Mouse (Mus musculus) CD4-positive naive resting alpha-beta T cell, adult 57 days (primary cell): ENCODE measurements around the gene Tmem95. TPM values are rescaled to one million over a fixed set of nuclear protein-coding genes. Genes with fewer than 3 reads are reported as not detected.

Experiments
- total RNA-seq: library from RNA; stranded (reverse); gene quantifications from one replicate; pipeline ENCODE4 v1.2.4, GENCODE M21; 2023

Gene Tmem95
- not detected for total RNA-seq

GRCm38 (mm10) chr11:69877878-69878277, at the start of gene Tmem95:
Gene Tmem95, minus strand, starts transcription at chr11:69878018.

GRCm38 (mm10) chr11:69921114-69922011, 43.5 kb upstream of the Tmem95 start, which contains the start of gene Eif5a:
Gene Eif5a, minus strand, starts transcription at chr11:69921958.

GRCm38 (mm10) chr11:69913554-69914371, 35.9 kb upstream of the Tmem95 start, which contains the start of gene Gps2:
Gene Gps2, plus strand, starts transcription at chr11:69913888.

GRCm38 (mm10) chr11:69900471-69901405, 22.9 kb upstream of the Tmem95 start, which contains the start of the genes 2810408A11Rik and Neurl4:
Gene 2810408A11Rik, minus strand, starts transcription at chr11:69900987.
Gene Neurl4, plus strand, starts transcription at chr11:69901072.

GRCm38 (mm10) chr11:69895291-69895690, 17.5 kb upstream of the Tmem95 start, which contains the start of gene Acap1:
Gene Acap1, minus strand, starts transcription at chr11:69895539.

GRCm38 (mm10) chr11:69880853-69881603, 3.2 kb upstream of the Tmem95 start, which contains the start of gene Kctd11:
Gene Kctd11, minus strand, starts transcription at chr11:69881406.

GRCm38 (mm10) chr11:69858113-69858998, 19.5 kb downstream of the Tmem95 start, which contains the start of gene Tnk1:
Gene Tnk1, minus strand, starts transcription at chr11:69858730.

GRCm38 (mm10) chr11:69846198-69846680, 31.6 kb downstream of the Tmem95 start, which contains the start of gene Plscr3:
Gene Plscr3, plus strand, starts transcription at chr11:69846376.

GRCm38 (mm10) chr11:69837952-69838713, 39.7 kb downstream of the Tmem95 start, which contains the start of gene Tmem256:
Gene Tmem256, plus strand, starts transcription at chr11:69838514.

GRCm38 (mm10) chr11:69837604-69837951, 40.2 kb downstream of the Tmem95 start, which contains the start of gene Nlgn2:
Gene Nlgn2, minus strand, starts transcription at chr11:69837784.

Other genes starting within 250 kb of the Tmem95 start
- 80.1 TPM for gene Fxr2, start 245.0 kb downstream of the Tmem95 start, total RNA-seq
- gene Sox15, start 222.7 kb downstream of the Tmem95 start, total RNA-seq, result not detected
- gene Mpdu1, start 215.4 kb downstream of the Tmem95 start, total RNA-seq, result 85.2 TPM
- 14.8 TPM for gene Cd68, start 211.9 kb downstream of the Tmem95 start, total RNA-seq
- gene Eif4a1, start 205.6 kb downstream of the Tmem95 start, total RNA-seq, result 775 TPM
- 109 TPM for gene Senp3, start 195.9 kb downstream of the Tmem95 start, total RNA-seq
- gene Tnfsf13, start 192.2 kb downstream of the Tmem95 start, total RNA-seq, result not detected
- 1.7 TPM for gene Tnfsf12, start 182.2 kb downstream of the Tmem95 start, total RNA-seq
- not detected for gene Tnfsfm13, start 181.9 kb downstream of the Tmem95 start, total RNA-seq
- gene Polr2a, start 119.4 kb downstream of the Tmem95 start, total RNA-seq, result 176 TPM
- not detected for gene Slc35g3, start 116.0 kb downstream of the Tmem95 start, total RNA-seq
- gene Zbtb4, start 112.1 kb downstream of the Tmem95 start, total RNA-seq, result 47.4 TPM
- gene Chrnb1, start 82.1 kb downstream of the Tmem95 start, total RNA-seq, result 3.6 TPM
- gene Fgf11, start 76.2 kb downstream of the Tmem95 start, total RNA-seq, result 0.30 TPM
- gene Tmem102, start 72.4 kb downstream of the Tmem95 start, total RNA-seq, result not detected
- not detected for gene Gm39566, start 62.7 kb downstream of the Tmem95 start, total RNA-seq
- not detected for gene Spem2, start 59.6 kb downstream of the Tmem95 start, total RNA-seq
- gene Spem1, start 55.8 kb downstream of the Tmem95 start, total RNA-seq, result not detected
- gene Nlgn2, start 40.2 kb downstream of the Tmem95 start, total RNA-seq, result 1.0 TPM
- gene Tmem256, start 39.5 kb downstream of the Tmem95 start, total RNA-seq, result 15.1 TPM
- gene Plscr3, start 31.6 kb downstream of the Tmem95 start, total RNA-seq, result 12.0 TPM
- gene Tnk1, start 19.3 kb downstream of the Tmem95 start, total RNA-seq, result not detected
- 1.7 TPM for gene Kctd11, start 3.4 kb upstream of the Tmem95 start, total RNA-seq
- gene Acap1, start 17.5 kb upstream of the Tmem95 start, total RNA-seq, result 418 TPM
- 2.6 TPM for gene 2810408A11Rik, start 23.0 kb upstream of the Tmem95 start, total RNA-seq
- gene Neurl4, start 23.1 kb upstream of the Tmem95 start, total RNA-seq, result 63.0 TPM
- gene Gps2, start 35.9 kb upstream of the Tmem95 start, total RNA-seq, result 149 TPM
- gene Eif5a, start 43.9 kb upstream of the Tmem95 start, total RNA-seq, result 316 TPM
- gene Ybx2, start 57.8 kb upstream of the Tmem95 start, total RNA-seq, result not detected
- gene Slc2a4, start 70.2 kb upstream of the Tmem95 start, total RNA-seq, result not detected
- gene Cldn7, start 86.8 kb upstream of the Tmem95 start, total RNA-seq, result not detected
- gene Ctdnep1, start 103.1 kb upstream of the Tmem95 start, total RNA-seq, result 107 TPM
- gene Elp5, start 104.5 kb upstream of the Tmem95 start, total RNA-seq, result 43.9 TPM
- gene Gabarap, start 113.1 kb upstream of the Tmem95 start, total RNA-seq, result 190 TPM
- 72.5 TPM for gene Phf23, start 117.8 kb upstream of the Tmem95 start, total RNA-seq
- gene Dvl2, start 122.6 kb upstream of the Tmem95 start, total RNA-seq, result 39.2 TPM
- gene Acadvl, start 137.4 kb upstream of the Tmem95 start, total RNA-seq, result 79.5 TPM
- gene Dlg4, start 138.9 kb upstream of the Tmem95 start, total RNA-seq, result 41.1 TPM
- gene Asgr1, start 176.1 kb upstream of the Tmem95 start, total RNA-seq, result not detected
- gene Asgr2, start 214.6 kb upstream of the Tmem95 start, total RNA-seq, result not detected